Mouse (Mus musculus): Measurements from ENCODE around the gene Ofd1.

DNA sequence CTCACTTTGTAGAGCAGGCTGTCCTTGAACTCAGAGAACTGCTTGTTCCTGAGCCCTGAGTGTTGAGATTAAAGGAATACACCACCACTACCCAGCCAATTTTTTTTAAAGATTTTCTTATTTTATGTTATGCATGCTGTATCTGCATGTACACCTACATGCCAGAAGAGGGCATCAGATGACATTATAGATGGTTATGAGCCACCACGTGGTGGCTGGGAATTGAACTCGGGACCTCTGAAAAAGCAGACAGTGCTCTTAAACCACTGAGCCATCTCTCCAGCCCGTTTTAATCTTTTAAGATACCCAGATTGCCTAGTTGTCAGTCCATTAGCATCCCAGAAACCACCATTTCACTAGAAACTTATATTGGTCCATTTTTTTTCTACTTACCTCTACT lies 13.8 kb upstream of the Ofd1 start:
- TF ChIP-seq CTCF (IDR thresholded peaks at IDR 0.05; ENCODE audit: low read depth) (no peak), EP300 (IDR thresholded peaks at IDR 0.05; ENCODE audit: low read depth) (no peak)
